Mouse (Mus musculus) MEL (cell line): ENCODE results near the gene Mia. TPM values are rescaled to one million over a fixed set of nuclear protein-coding genes. Genes with fewer than 3 reads are reported as not detected.

Experiments
- DNase-seq: peaks from one replicate; pipeline ENCODE4 v3.0.0; 2011; ENCODE audit warnings: low read depth, low spot score
- H3K27ac ChIP-seq: 2 replicates; pipeline ENCODE4 v1.5.1; 2012; ENCODE audit warnings: low read depth, mild to moderate bottlenecking, control low read depth, low read length, moderate library complexity; ENCODE audit not compliant: control insufficient read depth
- H3K27me3 ChIP-seq, 2 experiments: fragments of 150-350 bp in 1 of 2; sonication (generic) in 1 of 2; 2 replicates each; pipeline ENCODE4 v1.6.1; 2012; ENCODE audit warnings: low read length in 2 of 2, mild to moderate bottlenecking in 2 of 2, improper control_type of control experiment in 1 of 2, moderate library complexity in 1 of 2; ENCODE audit not compliant: insufficient read depth in 2 of 2, control insufficient read depth in 1 of 2
- H3K36me3 ChIP-seq, 2 experiments: 2 replicates each; pipeline ENCODE4 v1.6.1; 2012 to 2014; ENCODE audit warnings: low read length in 2 of 2, improper control_type of control experiment in 1 of 2, inconsistent platforms in 1 of 2, mild to moderate bottlenecking in 1 of 2; ENCODE audit not compliant: insufficient read depth in 2 of 2, control insufficient read depth in 1 of 2
- H3K4me1 ChIP-seq, 2 experiments: fragments of 150-350 bp in 1 of 2; sonication (generic) in 1 of 2; 2 replicates each; pipeline ENCODE4 v1.6.1; 2012; ENCODE audit warnings: low read length in 2 of 2, improper control_type of control experiment in 1 of 2, mild to moderate bottlenecking in 1 of 2; ENCODE audit not compliant: insufficient read depth in 2 of 2, control insufficient read depth in 1 of 2
- H3K4me3 ChIP-seq, 2 experiments: fragments of 150-350 bp in 1 of 2; sonication (generic) in 1 of 2; 2 replicates each; pipeline ENCODE4 v1.5.1; 2012; ENCODE audit warnings: low read depth in 2 of 2, low read length in 2 of 2, mild to moderate bottlenecking in 2 of 2, moderate library complexity in 2 of 2, control low read depth in 1 of 2, improper control_type of control experiment in 1 of 2; ENCODE audit not compliant: control insufficient read depth in 1 of 2, insufficient read depth in 1 of 2
- H3K79me2 ChIP-seq: 2 replicates; pipeline ENCODE4 v1.6.1; 2012; ENCODE audit warnings: mild to moderate bottlenecking, low read length, moderate library complexity; ENCODE audit not compliant: control insufficient read depth, poor library complexity, insufficient read depth
- H3K9ac ChIP-seq: 2 replicates; pipeline ENCODE4 v1.6.1; 2012; ENCODE audit warnings: low read depth, mild to moderate bottlenecking, control low read depth, low read length, moderate library complexity; ENCODE audit not compliant: control insufficient read depth, poor library complexity, severe bottlenecking
- H3K9me3 ChIP-seq: fragments of 150-350 bp; sonication (generic); replicated peaks from 2 replicates; pipeline ENCODE4 v1.6.1; 2012; ENCODE audit warnings: mild to moderate bottlenecking, low read length, improper control_type of control experiment, moderate library complexity; ENCODE audit not compliant: insufficient read depth
- BHLHE40 ChIP-seq: IDR thresholded peaks from 2 replicates; pipeline ENCODE4 v1.6.1; 2012; ENCODE audit warnings: low read depth, mild to moderate bottlenecking, inconsistent platforms, low read length, improper control_type of control experiment, borderline replicate concordance
- CHD1 ChIP-seq: IDR thresholded peaks from 2 replicates; pipeline ENCODE4 v1.6.1; 2012; ENCODE audit warnings: low read depth, mild to moderate bottlenecking, inconsistent platforms, low read length, improper control_type of control experiment
- CHD2 ChIP-seq: IDR thresholded peaks from 2 replicates; pipeline ENCODE4 v1.6.1; 2011; ENCODE audit warnings: low read length, improper control_type of control experiment
- CTCF ChIP-seq, 3 experiments: IDR thresholded peaks in 2 of 3; conservative IDR thresholded peaks in 1 of 3; 2 replicates each; pipeline ENCODE4 v1.5.1; 2011 to 2012; ENCODE audit warnings: low read length in 3 of 3, low read depth in 2 of 3, mild to moderate bottlenecking in 2 of 3, improper control_type of control experiment in 1 of 3, inconsistent platforms in 1 of 3, mixed read lengths in 1 of 3, moderate library complexity in 1 of 3; ENCODE audit not compliant: control insufficient read depth in 1 of 3, insufficient read depth in 1 of 3, poor library complexity in 1 of 3, severe bottlenecking in 1 of 3
- E2F4 ChIP-seq: IDR thresholded peaks from 2 replicates; pipeline ENCODE4 v1.6.1; 2011; ENCODE audit warnings: low read depth, low read length, improper control_type of control experiment, borderline replicate concordance
- ELF1 ChIP-seq: IDR thresholded peaks from 2 replicates; pipeline ENCODE4 v1.6.1; 2014; ENCODE audit warnings: low read depth, mild to moderate bottlenecking, inconsistent platforms, low read length, improper control_type of control experiment, moderate library complexity
- EP300 ChIP-seq, 2 experiments: IDR thresholded peaks; 2 replicates each; pipeline ENCODE4 v1.6.1; 2011; ENCODE audit warnings: improper control_type of control experiment in 2 of 2, low read length in 2 of 2, low read depth in 1 of 2, mild to moderate bottlenecking in 1 of 2
- JUND ChIP-seq: IDR thresholded peaks from 2 replicates; pipeline ENCODE4 v1.6.1; 2011; ENCODE audit warnings: low read depth, mild to moderate bottlenecking, improper control_type of control experiment, low read length
- KAT2A ChIP-seq: conservative IDR thresholded peaks from 2 replicates; pipeline ENCODE4 v1.6.1; 2012; ENCODE audit warnings: low read depth, low read length, improper control_type of control experiment, inconsistent platforms
- MAFK ChIP-seq: IDR thresholded peaks from 2 replicates; pipeline ENCODE4 v1.6.1; 2011; ENCODE audit warnings: low read depth, mild to moderate bottlenecking, low read length, improper control_type of control experiment, borderline replicate concordance
- MAZ ChIP-seq: IDR thresholded peaks from 2 replicates; pipeline ENCODE4 v1.6.1; 2012; ENCODE audit warnings: low read depth, mild to moderate bottlenecking, inconsistent platforms, low read length, improper control_type of control experiment
- MEF2A ChIP-seq: IDR thresholded peaks from 2 replicates; pipeline ENCODE4 v1.6.1; 2014; ENCODE audit warnings: low read depth, mild to moderate bottlenecking, inconsistent platforms, low read length, improper control_type of control experiment; ENCODE audit not compliant: poor library complexity, insufficient replicate concordance, severe bottlenecking; ENCODE audit errors: extremely low read depth
- MYC ChIP-seq: IDR thresholded peaks from 2 replicates; pipeline ENCODE4 v1.6.1; 2011; ENCODE audit warnings: low read depth, mild to moderate bottlenecking, low read length, improper control_type of control experiment, moderate library complexity
- POLR2A ChIP-seq, 2 experiments: IDR thresholded peaks; 2 replicates each; pipeline ENCODE4 v1.6.1; 2011 to 2012; ENCODE audit warnings: low read length in 2 of 2, mild to moderate bottlenecking in 2 of 2, control low read depth in 1 of 2, improper control_type of control experiment in 1 of 2, low read depth in 1 of 2, moderate library complexity in 1 of 2; ENCODE audit not compliant: control insufficient read depth in 1 of 2, insufficient read depth in 1 of 2, poor library complexity in 1 of 2
- POLR2AphosphoS2 ChIP-seq: IDR thresholded peaks from 2 replicates; pipeline ENCODE4 v1.6.1; 2011; ENCODE audit warnings: low read length, improper control_type of control experiment
- POLR2AphosphoS5 ChIP-seq: IDR thresholded peaks from 2 replicates; pipeline ENCODE4 v1.6.1; 2012; ENCODE audit warnings: low read depth, borderline replicate concordance, mild to moderate bottlenecking, inconsistent platforms, low read length, moderate library complexity, mixed read lengths
- RAD21 ChIP-seq: IDR thresholded peaks from 2 replicates; pipeline ENCODE4 v1.6.1; 2011; ENCODE audit warnings: mild to moderate bottlenecking, low read depth, low read length, improper control_type of control experiment
- RCOR1 ChIP-seq: IDR thresholded peaks from 2 replicates; pipeline ENCODE4 v1.6.1; 2012; ENCODE audit warnings: low read depth, mild to moderate bottlenecking, inconsistent platforms, low read length, improper control_type of control experiment
- SIN3A ChIP-seq: IDR thresholded peaks from 2 replicates; pipeline ENCODE4 v1.6.1; 2012; ENCODE audit warnings: low read length, improper control_type of control experiment, inconsistent platforms
- SMC3 ChIP-seq: IDR thresholded peaks from 2 replicates; pipeline ENCODE4 v1.6.1; 2011; ENCODE audit warnings: low read depth, low read length, improper control_type of control experiment
- TAL1 ChIP-seq: IDR thresholded peaks from 2 replicates; pipeline ENCODE4 v1.6.1; 2012; ENCODE audit warnings: mild to moderate bottlenecking, inconsistent platforms, low read length, moderate library complexity, mixed read lengths
- TBP ChIP-seq: IDR thresholded peaks from 2 replicates; pipeline ENCODE4 v1.8.0; 2011; ENCODE audit warnings: low read depth, low read length, improper control_type of control experiment
- TCF12 ChIP-seq: IDR thresholded peaks from 2 replicates; pipeline ENCODE4 v1.6.1; 2014; ENCODE audit warnings: low read depth, mild to moderate bottlenecking, inconsistent platforms, low read length, improper control_type of control experiment, moderate library complexity
- USF1 ChIP-seq: IDR thresholded peaks from 2 replicates; pipeline ENCODE4 v1.6.1; 2014; ENCODE audit warnings: low read depth, mild to moderate bottlenecking, inconsistent platforms, low read length, improper control_type of control experiment, moderate library complexity
- ZC3H11A ChIP-seq: IDR thresholded peaks from 2 replicates; pipeline ENCODE4 v1.6.1; 2012; ENCODE audit warnings: low read depth, mild to moderate bottlenecking, inconsistent platforms, low read length, improper control_type of control experiment
- ZKSCAN1 ChIP-seq: IDR thresholded peaks from 2 replicates; pipeline ENCODE4 v1.6.1; 2012; ENCODE audit warnings: low read depth, mild to moderate bottlenecking, inconsistent platforms, low read length, improper control_type of control experiment, moderate library complexity
- ZNF384 ChIP-seq: IDR thresholded peaks from 2 replicates; pipeline ENCODE4 v1.6.1; 2012; ENCODE audit warnings: low read depth, mild to moderate bottlenecking, inconsistent platforms, low read length, improper control_type of control experiment
- polyA plus RNA-seq, 2 experiments: library from polyadenylated mRNA; stranded (reverse) in 1 of 2; unstranded in 1 of 2; fragments of >175 nt in 1 of 2; fragments of >200 nt in 1 of 2; gene quantifications; 2 replicates each; pipeline versions ENCODE4 v1.2.1 to v1.2.4; 2012; ENCODE audit warnings: low replicate concordance in 2 of 2, low read depth in 1 of 2; ENCODE audit not compliant: insufficient read length in 2 of 2, insufficient read depth in 1 of 2, missing spikeins in 1 of 2
- total RNA-seq: library from RNA; depleted of rRNA; stranded (reverse); fragments of 300-350 nt; gene quantifications from 2 replicates; pipeline ENCODE4 v1.2.3, GENCODE M21; 2012

Gene Mia
- total and polyA plus RNA-seq, 3 experiments, result 2.1 to 2.8 TPM; not detected in 1

- no peak overlapping the region for H3K9ac ChIP-seq
- H3K36me3 ChIP-seq, result no peaks in the 10 kb centered on the region
- DNase-seq, result no peak
- TF ChIP-seq E2F4 (no peak), SIN3A (no peak), RAD21 (no peak), MAFK (no peak), EP300 (IDR thresholded peaks at IDR 0.05; ENCODE audit: low read depth in 1 of 2, low read length in 2 of 2) (no peak), MAZ (no peak), POLR2AphosphoS5 (no peak), CTCF (IDR thresholded peaks at IDR 0.05 in 2 of 3, conservative IDR thresholded peaks at IDR 0.05 in 1 of 3; ENCODE audit: control insufficient read depth in 1 of 3, insufficient read depth in 1 of 3, low read depth in 2 of 3, low read length in 3 of 3, poor library complexity in 1 of 3, severe bottlenecking in 1 of 3) (no peak), USF1 (no peak), JUND (no peak), KAT2A (no peak), TAL1 (no peak)
- TF ChIP-seq, all 39 proteins: peak for 0
- Histone ChIP-seq H3K27ac (no peak overlapping the region), H3K4me3 (no peak overlapping the region), H3K27me3 (no peaks in the 10 kb centered on the region), H3K79me2 (no peaks in the 10 kb centered on the region), H3K4me1 (no peaks in the 10 kb centered on the region), H3K9me3 (no peaks in the 10 kb centered on the region)
These were observed 44.5 kb downstream of the Mia start for GRCm38 (mm10) chr7:27136410-27136996.

GRCm38 (mm10) chr7:27133757-27134156, 47.2 kb downstream of the Mia start:
- Histone ChIP-seq H3K4me3 (no peak overlapping the region), H3K79me2 (no peaks in the 10 kb centered on the region), H3K9ac (no peak overlapping the region), H3K9me3 (no peaks in the 10 kb centered on the region), H3K4me1 (no peaks in the 10 kb centered on the region), H3K27me3 (no peaks in the 10 kb centered on the region), H3K36me3 (no peaks in the 10 kb centered on the region), H3K27ac (no peak overlapping the region)
- DNase-seq, result no peak
- TF ChIP-seq ZKSCAN1 (no peak), MAFK (no peak), POLR2AphosphoS2 (no peak), SMC3 (no peak), ZNF384 (no peak), TCF12 (no peak), POLR2A (IDR thresholded peaks at IDR 0.05; ENCODE audit: control insufficient read depth in 1 of 2, insufficient read depth in 1 of 2, low read depth in 1 of 2, low read length in 2 of 2, poor library complexity in 1 of 2) (no peak), ELF1 (no peak), RCOR1 (no peak), CHD1 (no peak), MEF2A (no peak), USF1 (no peak), ZC3H11A (no peak), RAD21 (no peak), CHD2 (no peak), TBP (no peak), MYC (no peak), BHLHE40 (no peak)
